Mouse (Mus musculus) left cerebral cortex, adult 9 months (tissue): ENCODE measurements at regions not wholly inside any gene's neighbourhood (a gene's known extent, or its start where the extent isn't known, plus 50 kb on each side); places are given as distances from the start of the nearest gene placed in this dataset.
A peak's percentile ranks its signal among the peaks of the same experiment; 100 is the strongest.

ENCODE experiments used
- DNase-seq, 2 experiments: peaks; one replicate each; pipeline ENCODE4 v3.0.0; 2022; ENCODE audit warnings: low spot score in 2 of 2

DNA sequence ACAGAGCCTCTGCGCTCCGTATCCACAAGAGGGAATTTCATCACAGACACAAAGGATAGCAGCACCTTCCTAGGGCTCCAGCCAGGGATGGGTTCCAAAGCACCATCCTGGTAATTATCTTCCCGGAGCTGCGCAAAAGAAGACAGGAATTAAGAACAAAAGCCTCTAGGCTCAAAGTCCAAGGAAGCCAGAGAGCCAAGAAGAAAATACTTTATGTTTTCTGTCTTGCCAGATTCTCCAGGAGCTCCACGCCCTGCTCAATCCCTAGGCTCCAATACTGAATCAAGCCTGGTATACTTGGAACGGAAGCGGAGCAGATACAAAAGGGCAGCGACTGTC lies 54.4 kb downstream of the Irf2bpl start:
- DNase-seq: no peak

DNA sequence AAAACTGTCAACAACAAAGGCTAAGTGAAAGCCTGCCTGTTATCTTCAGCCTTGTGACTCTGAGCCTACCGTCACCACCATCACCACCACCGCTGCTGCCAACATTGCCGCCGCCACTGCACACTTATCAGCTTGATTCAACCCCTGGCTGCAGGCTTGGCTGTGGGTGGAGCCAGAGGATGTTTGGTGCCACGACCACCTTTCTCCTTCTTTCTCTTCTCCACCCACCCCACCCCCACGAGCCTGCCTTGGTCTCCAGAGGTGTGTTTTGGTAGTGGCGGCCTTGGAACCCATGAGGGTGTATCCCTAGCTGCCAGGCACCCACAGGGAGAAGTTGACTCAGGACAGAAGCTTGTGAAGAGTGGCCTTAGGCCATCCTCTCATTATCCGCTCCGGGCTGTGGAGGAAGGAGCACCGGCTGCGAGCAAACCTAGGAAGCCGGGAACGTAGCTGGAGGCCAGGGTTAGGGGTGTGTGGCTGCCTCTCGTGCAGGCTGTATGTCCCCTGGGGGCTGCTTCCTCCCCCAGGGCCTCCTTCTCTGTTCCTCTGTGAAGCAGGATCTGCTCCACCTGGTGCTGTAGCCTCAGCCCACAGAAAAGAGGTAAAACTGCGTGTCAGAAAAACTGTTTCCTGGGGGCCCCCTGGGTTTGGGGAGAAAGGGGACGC lies 54.9 kb downstream of the Irf2bpl start:
- no peak for DNase-seq

DNA sequence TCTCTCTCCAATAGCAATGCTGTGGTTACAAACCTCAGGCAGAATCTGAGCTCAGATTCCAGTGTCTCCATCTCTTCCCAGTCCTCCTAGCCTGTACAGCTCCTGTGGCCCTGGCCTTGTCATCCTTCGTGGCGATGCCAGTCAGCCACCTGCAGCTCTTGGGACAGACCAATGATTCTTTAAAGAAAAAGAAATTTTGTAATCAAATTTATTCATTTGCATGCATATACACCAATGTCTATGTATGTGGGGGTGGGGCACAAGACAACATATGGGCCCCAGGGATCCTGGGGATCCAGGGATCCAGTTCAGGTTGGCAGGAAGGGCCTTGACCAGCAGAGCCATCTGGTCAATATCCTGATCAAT lies 57.4 kb downstream of the Irf2bpl start:
- no peak for DNase-seq

DNA sequence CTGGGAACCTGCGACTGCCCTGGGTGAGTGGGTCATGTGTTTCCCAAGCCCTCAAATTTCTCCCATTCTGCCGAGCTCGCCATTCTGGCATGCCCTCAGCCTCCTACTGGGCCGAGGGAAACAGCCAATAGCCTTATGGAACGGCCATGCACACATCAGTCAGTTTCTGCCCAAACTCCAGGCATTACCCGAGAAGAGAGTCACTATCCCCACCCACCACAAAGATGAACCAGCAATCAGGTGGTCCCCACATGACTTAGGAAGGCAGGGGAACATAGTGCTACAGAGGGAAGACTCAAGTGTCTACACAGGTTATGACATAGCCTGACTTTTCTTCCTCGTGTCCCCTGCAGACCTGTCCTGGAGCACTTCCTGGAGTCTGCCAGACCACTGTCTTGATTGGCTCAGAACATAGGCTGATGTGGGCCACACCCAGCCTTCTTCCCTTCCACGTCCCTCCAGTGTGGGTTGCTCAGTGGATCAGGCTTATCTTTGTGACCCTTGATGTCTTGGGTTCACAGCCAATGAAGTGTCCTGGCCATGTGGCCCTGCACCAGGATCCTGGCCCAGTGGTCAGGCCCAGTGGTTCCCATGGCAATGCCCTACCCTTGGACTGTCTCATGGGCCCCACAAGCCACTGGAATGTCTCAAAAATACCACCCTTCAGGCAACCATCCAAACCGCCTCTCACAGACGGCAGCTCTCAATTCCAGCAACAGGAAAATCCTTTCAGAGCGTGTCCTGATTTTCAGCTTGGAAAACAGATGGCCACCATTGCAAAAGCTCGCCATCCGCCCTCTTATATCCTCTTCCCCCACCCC lies 58.0 kb downstream of the Irf2bpl start:
- DNase-seq: peak in 1 of 2 experiments; percentile 83

- DNase-seq: no peak
Measured at GRCm38 (mm10) chr12:86825584-86826419, 58.8 kb downstream of the Irf2bpl start.

GRCm38 (mm10) chr12:86824860-86825583 lies 59.6 kb downstream of the Irf2bpl start:
- peak in 1 of 2 experiments; percentile 77 for DNase-seq

- DNase-seq: peak in 1 of 2 experiments; percentile 89
Measured at GRCm38 (mm10) chr12:86823855-86824589, 60.6 kb downstream of the Irf2bpl start.

GRCm38 (mm10) chr12:86823488-86823854 lies 61.1 kb downstream of the Irf2bpl start:
- no peak for DNase-seq

GRCm38 (mm10) chr12:86821183-86821582 lies 63.4 kb downstream of the Irf2bpl start:
- DNase-seq: no peak

- DNase-seq: no peak
Measured at GRCm38 (mm10) chr12:86819568-86819967, 65.0 kb downstream of the Irf2bpl start.

GRCm38 (mm10) chr12:86819163-86819562 lies 65.4 kb downstream of the Irf2bpl start:
- DNase-seq: no peak

- no peak for DNase-seq
Measured at GRCm38 (mm10) chr12:86818201-86818600, 66.4 kb downstream of the Irf2bpl start.

DNA sequence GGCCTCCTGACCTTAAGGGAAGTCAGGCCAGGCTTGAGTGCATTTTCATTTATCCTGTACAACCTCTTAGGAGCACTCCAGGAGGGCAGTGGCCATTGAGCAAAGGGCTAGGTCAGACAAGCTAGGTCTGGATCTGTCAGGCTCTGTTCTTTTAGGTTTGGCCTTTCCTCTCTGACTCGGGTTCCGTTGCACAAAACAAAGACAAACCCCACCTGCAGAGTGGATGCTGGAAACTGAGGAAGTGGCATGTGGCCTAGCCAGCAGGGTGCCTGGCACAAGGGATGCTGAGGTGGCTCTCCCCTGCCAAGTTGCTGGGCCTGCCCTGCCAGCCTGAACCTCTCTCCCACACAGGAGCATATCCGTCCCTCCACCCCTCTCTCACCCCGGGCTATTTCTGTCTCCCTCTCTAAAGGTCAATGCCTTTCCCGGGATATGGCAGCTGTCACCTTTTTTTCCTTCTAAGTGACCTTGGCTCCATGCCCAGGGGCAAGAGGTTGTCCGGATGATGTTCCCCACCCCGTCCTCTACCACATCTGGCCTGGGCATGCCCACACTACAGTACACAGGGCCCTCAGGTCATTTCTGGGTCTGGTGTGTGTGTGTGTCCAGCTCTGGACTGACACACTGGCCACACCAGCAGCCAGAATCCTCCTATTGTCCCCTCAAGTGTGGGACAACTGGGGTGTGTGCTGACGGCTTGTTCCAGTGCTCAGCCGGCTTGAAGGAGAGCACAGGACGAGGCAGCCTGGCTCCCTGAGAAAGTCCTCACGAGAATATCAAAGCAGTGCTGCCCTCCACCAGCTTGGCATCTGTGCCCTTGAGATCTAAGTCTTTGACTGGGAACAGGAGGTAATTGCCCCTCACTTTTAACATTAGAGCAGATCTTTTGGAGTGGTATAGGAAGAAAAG lies 67.6 kb downstream of the Irf2bpl start:
- no peak for DNase-seq

GRCm38 (mm10) chr12:86816171-86816701 lies 68.4 kb downstream of the Irf2bpl start:
- DNase-seq: peak in 1 of 2 experiments; percentile 79

DNA sequence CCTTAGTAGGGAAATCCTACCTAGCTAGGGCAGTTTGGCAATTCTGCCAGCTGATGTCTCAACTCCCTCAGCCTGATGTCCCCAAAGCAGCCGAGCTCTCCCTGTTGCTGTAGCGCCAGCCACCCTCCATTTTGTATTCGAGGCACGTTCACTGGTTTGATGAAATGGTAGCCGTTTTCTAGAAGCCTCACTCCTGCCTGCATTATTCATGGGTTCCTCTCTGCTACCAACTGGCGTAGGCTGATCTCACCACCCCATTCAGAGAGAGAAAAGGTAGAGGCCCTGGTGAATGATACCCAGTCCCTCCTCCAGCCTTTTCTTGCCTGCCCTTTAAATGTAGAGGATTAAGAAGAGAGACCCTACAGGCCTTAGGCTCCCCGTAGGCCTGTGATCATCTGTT lies 69.9 kb downstream of the Irf2bpl start:
- peak in 1 of 2 experiments; percentile 66 for DNase-seq
